Mouse (Mus musculus) mouse embryonic stem cell (cell line): ENCODE data around the gene Shank1.

Source experiments
- in situ Hi-C, 2 experiments: fragments of 300-500 bp; cut with MboI; formaldehyde crosslinking; loops; 1 replicate in 1 of 2; 3 replicates in 1 of 2; pipeline ENCODE4 v1.14.3; 2019 to 2020; ENCODE audit warnings: low sequenced_read_pairs in 2 of 2, low pct_unique_long_range_greater_than_20kb in 1 of 2, mixed read lengths in 1 of 2; ENCODE audit not compliant: unreplicated experiment in 1 of 2

The Shank1 gene

GRCm38 (mm10) chr7:44391831-44392230 is 81.8 kb downstream of the Shank1 start:
- in situ Hi-C loops, result no loop called here

DNA sequence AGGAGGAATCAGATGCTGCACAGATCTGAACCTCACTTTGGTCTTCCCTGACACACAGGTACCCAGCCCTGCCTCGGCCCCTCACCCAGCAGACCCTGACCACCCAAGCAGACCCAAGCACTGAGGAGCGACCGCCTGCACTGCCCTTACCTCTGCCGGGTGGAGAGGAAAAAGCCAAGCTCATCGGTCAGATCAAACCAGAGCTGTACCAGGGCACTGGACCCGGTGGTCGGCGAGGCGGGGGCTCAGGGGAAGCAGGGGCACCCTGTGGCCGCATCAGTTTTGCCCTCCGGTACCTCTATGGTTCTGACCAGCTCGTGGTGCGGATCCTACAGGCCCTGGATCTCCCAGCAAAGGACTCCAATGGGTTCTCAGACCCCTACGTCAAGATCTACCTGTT is 82.3 kb downstream of the Shank1 start:
- in situ Hi-C loops, result no loop called here

- in situ Hi-C loops, result no loop called here
Observed at GRCm38 (mm10) chr7:44393284-44393683, 83.2 kb downstream of the Shank1 start.

- in situ Hi-C loops, result no loop called here
Observed at GRCm38 (mm10) chr7:44398570-44398969, 88.5 kb downstream of the Shank1 start.

DNA sequence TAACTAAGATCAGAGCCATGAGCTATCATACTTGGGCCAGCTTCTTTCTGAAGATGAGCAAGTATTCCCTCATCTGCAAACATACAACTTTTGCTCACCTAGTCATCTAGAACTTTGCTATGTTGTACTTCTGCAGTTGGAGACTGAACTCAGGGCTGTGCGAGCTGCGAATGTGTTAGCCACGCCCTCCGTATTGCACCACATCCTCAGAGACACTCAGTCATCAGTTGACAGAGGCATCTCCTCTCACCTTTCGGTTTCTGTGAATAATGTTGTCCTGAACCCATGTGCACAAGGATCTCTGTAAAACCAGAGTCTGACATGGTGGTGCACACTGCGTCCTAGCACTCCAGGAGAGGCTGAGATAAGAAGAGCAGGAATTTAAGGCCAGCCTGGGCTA is 91.6 kb downstream of the Shank1 start:
- in situ Hi-C loops, result loop anchor here in 1 of 2 experiments (5.0 kb wide), 1 partner anchor 96 kb away; the partner anchor contains the start of genes Emc10 and Fam71e1

- in situ Hi-C loops, result no loop called here
Observed at GRCm38 (mm10) chr7:44405346-44406014, 95.4 kb downstream of the Shank1 start.

DNA sequence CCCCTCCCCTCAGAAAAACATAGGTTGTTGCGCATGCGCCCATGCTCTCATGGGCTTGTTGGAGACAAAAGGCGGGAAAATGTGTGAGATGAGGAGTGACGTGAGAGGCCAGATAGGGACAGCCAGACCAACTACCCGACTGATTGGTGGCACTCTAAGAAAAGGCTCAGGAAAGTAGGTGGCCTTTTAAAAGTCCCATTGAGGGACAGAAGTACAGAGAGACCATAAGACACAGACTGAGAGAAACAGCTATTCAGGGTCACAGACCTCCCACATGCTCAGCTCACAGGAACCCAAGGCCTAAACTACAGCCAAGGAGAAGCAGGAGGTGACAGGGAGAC is 95.9 kb downstream of the Shank1 start:
- in situ Hi-C loops, result no loop called here
